Mouse (Mus musculus) olfactory bulb, adult 2 months (tissue): Measurements from ENCODE around the gene Itpkb.

Source experiments
- CTCF ChIP-seq: fragments of 200-500 bp; IDR thresholded peaks from 2 replicates; pipeline ENCODE4 v1.5.1; 2012; ENCODE audit warnings: low read depth, mild to moderate bottlenecking, low read length, moderate library complexity; ENCODE audit not compliant: insufficient read depth
- POLR2A ChIP-seq: fragments of 200-500 bp; IDR thresholded peaks from 2 replicates; pipeline ENCODE4 v1.6.1; 2012; ENCODE audit warnings: mild to moderate bottlenecking, low read depth, low read length, moderate library complexity; ENCODE audit not compliant: insufficient read depth

- TF ChIP-seq POLR2A (no peak), CTCF (no peak)
Measured at GRCm38 (mm10) chr1:180393017-180393797, 62.9 kb downstream of the Itpkb start.
